Mouse (Mus musculus) heart, adult 2 months (tissue): ENCODE data around the gene Pigs. TPM values are rescaled to one million over a fixed set of nuclear protein-coding genes. Genes with fewer than 3 reads are reported as not detected.

Source experiments
- DNase-seq, 2 experiments: peaks; one replicate each; pipeline ENCODE4 v3.0.0; 2021
- H3K27ac ChIP-seq: fragments of 200-600 bp; 2 replicates; pipeline ENCODE4 v1.8.1; 2022
- H3K27me3 ChIP-seq: fragments of 200-500 bp; 2 replicates; pipeline ENCODE4 v1.6.1; 2012; ENCODE audit warnings: mild to moderate bottlenecking, low read length, inconsistent platforms, mixed read lengths; ENCODE audit not compliant: control insufficient read depth, insufficient read depth
- H3K36me3 ChIP-seq: fragments of 200-500 bp; 2 replicates; pipeline ENCODE4 v1.6.1; 2012; ENCODE audit warnings: low read length, inconsistent platforms; ENCODE audit not compliant: control insufficient read depth, insufficient read depth
- H3K4me1 ChIP-seq: fragments of 200-500 bp; 2 replicates; pipeline ENCODE4 v1.6.1; 2011; ENCODE audit warnings: low read length; ENCODE audit not compliant: control insufficient read depth, insufficient read depth
- H3K4me3 ChIP-seq: fragments of 200-600 bp; 2 replicates; pipeline ENCODE4 v1.8.1; 2022
- H3K79me2 ChIP-seq: fragments of 200-500 bp; replicated peaks from 2 replicates; pipeline ENCODE4 v1.6.1; 2012; ENCODE audit warnings: mild to moderate bottlenecking, inconsistent platforms, low read length, moderate library complexity, mixed read lengths; ENCODE audit not compliant: control insufficient read depth, insufficient read depth
- H3K9ac ChIP-seq: fragments of 200-500 bp; 2 replicates; pipeline ENCODE4 v1.6.1; 2012; ENCODE audit warnings: low read depth, mild to moderate bottlenecking, control low read depth, inconsistent platforms, low read length, mixed read lengths
- CTCF ChIP-seq: fragments of 200-600 bp; IDR thresholded peaks from 2 replicates; pipeline ENCODE4 v1.8.1; 2022; ENCODE audit warnings: antibody characterized with exemption, mild to moderate bottlenecking, moderate library complexity
- EP300 ChIP-seq: fragments of 200-500 bp; IDR thresholded peaks from 2 replicates; pipeline ENCODE4 v1.6.1; 2011; ENCODE audit warnings: low read depth, low read length, control low read depth; ENCODE audit not compliant: insufficient read depth
- POLR2A ChIP-seq: fragments of 200-500 bp; IDR thresholded peaks from 2 replicates; pipeline ENCODE4 v1.6.1; 2011; ENCODE audit warnings: mild to moderate bottlenecking, low read depth, low read length, control low read depth; ENCODE audit not compliant: insufficient read depth
- WGBS: fragments of 180-500 bp; shearing (Covaris S2); methylation state at CpG from one replicate; pipeline ENCODE4 v1.1.7; 2018; 5-methylcytosine and 5-hydroxymethylcytosine counted together
- intact Hi-C: fragments of 180-260 bp; cut with DNase I; formaldehyde crosslinking; loops from one replicate; pipeline ENCODE4 v1.15.1; 2025
- polyA plus RNA-seq: library from polyadenylated mRNA; depleted of rRNA; stranded (reverse); fragments of >200 nt; gene quantifications from 2 replicates; pipeline ENCODE4 v1.2.3, GENCODE M21; 2012; rRNA removed
- total RNA-seq, 2 experiments: library from RNA; stranded (reverse); gene quantifications; 2 replicates each; pipeline ENCODE4 v1.2.3; 2021

Pigs gene
- total and polyA plus RNA-seq, 3 experiments, result 20.7 to 39.7 (median 25.4) TPM

DNA sequence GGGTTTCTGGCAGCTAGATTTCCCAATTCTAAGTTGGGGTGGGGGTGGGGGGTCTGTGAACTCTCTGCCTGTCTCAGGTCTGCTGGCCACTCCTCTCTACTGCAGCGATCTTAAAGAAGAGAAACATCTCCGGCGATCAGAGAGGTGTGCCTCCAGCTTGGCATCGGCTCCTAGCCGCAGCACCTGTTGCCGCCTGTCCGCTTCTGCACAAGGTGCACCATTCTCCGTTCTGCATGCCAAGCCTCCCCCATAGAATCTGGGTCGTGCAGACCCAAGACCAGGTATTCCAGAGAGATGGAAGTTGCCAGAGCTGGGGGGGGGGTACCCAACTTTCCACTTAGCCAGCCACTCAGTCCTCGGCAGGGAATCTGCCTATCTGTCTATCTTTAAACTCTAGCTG lies 57.6 kb downstream of the Pigs start:
- no peak overlapping the region for H3K4me3 ChIP-seq
- 77% methylated on average over 10 of the region's 10 CpGs for WGBS

DNA sequence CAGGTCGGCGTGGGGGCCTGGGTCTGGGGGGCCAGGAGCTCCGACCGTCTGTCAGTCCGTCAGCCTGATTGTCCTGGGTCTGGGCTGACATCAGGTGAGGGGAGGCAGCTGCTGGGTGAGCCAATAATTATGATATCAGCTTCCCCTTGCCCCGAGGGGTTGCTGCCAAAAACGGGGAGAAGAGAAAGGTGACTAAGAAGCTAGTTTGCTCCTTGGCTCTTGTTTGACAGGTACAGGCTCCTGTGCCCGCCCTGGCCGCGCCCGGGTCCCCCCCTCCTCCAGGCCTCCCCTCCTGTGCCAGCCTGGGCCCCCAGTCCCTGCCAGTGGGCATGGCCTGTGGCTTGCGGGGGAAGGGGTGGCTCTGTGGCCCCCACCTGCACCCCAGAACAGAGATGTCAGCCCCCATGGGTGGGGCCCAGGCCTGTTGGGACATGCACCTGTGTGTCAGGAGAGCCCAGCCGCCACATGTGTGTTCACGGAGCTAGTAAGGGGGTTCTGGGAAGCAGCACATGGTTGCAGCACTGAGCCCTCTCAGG lies 58.4 kb downstream of the Pigs start, which contains the start of gene Foxn1:
Gene Foxn1 (minus strand): TSS at position 51 of the 536 bp plus-strand sequence.
- H3K4me1 ChIP-seq, result no peaks in the 10 kb centered on the region
- 76% methylated on average over 14 of the region's 14 CpGs for WGBS
- no peaks in the 10 kb centered on the region for H3K79me2 ChIP-seq
- no peak within 1 kb of the TSS for H3K9ac ChIP-seq
- no peaks in the 10 kb centered on the region for H3K27me3 ChIP-seq
- H3K27ac ChIP-seq, result no peak within 1 kb of the TSS
- intact Hi-C loops, result no loop called here
- no peak for DNase-seq
- TF ChIP-seq EP300 (no peak), CTCF (no peak), POLR2A (no peak)
- H3K36me3 ChIP-seq, result no peaks in the 10 kb centered on the region
- no peak within 1 kb of the TSS for H3K4me3 ChIP-seq

More for the DNA sequence above, 57.6 kb downstream of the Pigs start:
- no peak for DNase-seq
- intact Hi-C loops, result no loop called here
- Histone ChIP-seq H3K9ac (no peak overlapping the region), H3K27ac (no peak overlapping the region), H3K36me3 (no peaks in the 10 kb centered on the region), H3K27me3 (no peaks in the 10 kb centered on the region), H3K4me1 (no peaks in the 10 kb centered on the region), H3K79me2 (no peaks in the 10 kb centered on the region)
- TF ChIP-seq CTCF (no peak), EP300 (no peak), POLR2A (no peak)

Other genes starting within 250 kb of the Pigs start
- gene Eral1, start 248.0 kb upstream of the Pigs start, total RNA-seq, result 10 to 100 TPM; 25.0 to 28.2 TPM
- 34.9 and 42.4 TPM in 2 replicates for gene Eral1, start 248.0 kb upstream of the Pigs start, polyA plus RNA-seq
- 10 to 100 TPM; 10.4 to 11.4 TPM for gene Fam222b, start 233.8 kb upstream of the Pigs start, total RNA-seq
- gene Fam222b, start 233.8 kb upstream of the Pigs start, polyA plus RNA-seq, result 11.9 and 12.6 TPM in 2 replicates
- gene Traf4, start 162.8 kb upstream of the Pigs start, total RNA-seq, result 1 to 10 TPM; 3.7 to 6.0 TPM
- gene Traf4, start 162.8 kb upstream of the Pigs start, polyA plus RNA-seq, result 11.2 and 13.4 TPM in 2 replicates
- gene Nek8, start 151.7 kb upstream of the Pigs start, total RNA-seq, result 1 to 10 TPM; 1.6 to 2.5 TPM
- 7.0 and 7.6 TPM in 2 replicates for gene Nek8, start 151.7 kb upstream of the Pigs start, polyA plus RNA-seq
- gene Tlcd1, start 151.7 kb upstream of the Pigs start, total RNA-seq, result 1 to 10 TPM; 5.4 to 5.7 TPM
- gene Tlcd1, start 151.7 kb upstream of the Pigs start, polyA plus RNA-seq, result 15.7 and 17.3 TPM in 2 replicates
- gene Rpl23a, start 144.8 kb upstream of the Pigs start, total RNA-seq, result 100 to 1,000 TPM; 801 to 911 TPM
- 155 and 253 TPM in 2 replicates for gene Rpl23a, start 144.8 kb upstream of the Pigs start, polyA plus RNA-seq
- 1 to 10 TPM; 8.2 to 9.8 TPM for gene Rab34, start 140.0 kb upstream of the Pigs start, total RNA-seq
- gene Rab34, start 140.0 kb upstream of the Pigs start, polyA plus RNA-seq, result 17.2 and 17.5 TPM in 2 replicates
- gene Proca1, start 135.0 kb upstream of the Pigs start, total RNA-seq, result under 1 TPM; 0.70 to 0.75 TPM
- 0.26 and 0.80 TPM in 2 replicates for gene Proca1, start 135.0 kb upstream of the Pigs start, polyA plus RNA-seq
- 10 to 100 TPM; 46.5 to 52.5 TPM for gene Sdf2, start 82.7 kb upstream of the Pigs start, total RNA-seq
- 71.9 and 91.9 TPM in 2 replicates for gene Sdf2, start 82.7 kb upstream of the Pigs start, polyA plus RNA-seq
- 10 to 100 TPM; 29.5 to 32.1 TPM for gene Supt6, start 82.4 kb upstream of the Pigs start, total RNA-seq
- gene Supt6, start 82.4 kb upstream of the Pigs start, polyA plus RNA-seq, result 12.2 and 13.1 TPM in 2 replicates
- gene 2610507B11Rik, start 66.7 kb upstream of the Pigs start, total RNA-seq, result 100 to 1,000 TPM; 173 to 209 TPM
- 74.7 and 141 TPM in 2 replicates for gene 2610507B11Rik, start 66.7 kb upstream of the Pigs start, polyA plus RNA-seq
- gene BC030499, start 37.6 kb upstream of the Pigs start, total RNA-seq, result under 1 TPM; 0.65 to 0.75 TPM
- gene BC030499, start 37.6 kb upstream of the Pigs start, polyA plus RNA-seq, result 0.37 and 0.88 TPM in 2 replicates
- gene Spag5, start 26.9 kb upstream of the Pigs start, total RNA-seq, result under 1 TPM; 0.27 to 0.42 TPM
- gene Spag5, start 26.9 kb upstream of the Pigs start, polyA plus RNA-seq, result 0.64 and 0.94 TPM in 2 replicates
- under 1 TPM; 0.73 to 0.80 TPM for gene Aldoc, start 5.4 kb upstream of the Pigs start, total RNA-seq
- 0.45 and 0.56 TPM in 2 replicates for gene Aldoc, start 5.4 kb upstream of the Pigs start, polyA plus RNA-seq
- gene Unc119, start 15.1 kb downstream of the Pigs start, total RNA-seq, result 1 to 10 TPM; 4.6 to 4.9 TPM
- gene Unc119, start 15.1 kb downstream of the Pigs start, polyA plus RNA-seq, result 16.8 and 17.8 TPM in 2 replicates
- gene Foxn1, start 58.1 kb downstream of the Pigs start, total RNA-seq, result not detected
- gene Foxn1, start 58.1 kb downstream of the Pigs start, polyA plus RNA-seq, result not detected in 2 replicates
- gene Slc13a2, start 93.8 kb downstream of the Pigs start, total RNA-seq, result not detected
- 0.23 TPM in 1 of 2 replicates, not detected in the other for gene Slc13a2, start 93.8 kb downstream of the Pigs start, polyA plus RNA-seq
- 1 to 10 TPM; 1.7 to 3.0 TPM for gene Slc46a1, start 137.3 kb downstream of the Pigs start, total RNA-seq
- 7.8 and 8.5 TPM in 2 replicates for gene Slc46a1, start 137.3 kb downstream of the Pigs start, polyA plus RNA-seq
- gene Sarm1, start 169.3 kb downstream of the Pigs start, total RNA-seq, result under 1 TPM; 0.45 to 0.52 TPM
- gene Sarm1, start 169.3 kb downstream of the Pigs start, polyA plus RNA-seq, result 0.23 and 0.32 TPM in 2 replicates
- 10 to 100 TPM; 21.6 to 24.6 TPM for gene Vtn, start 170.7 kb downstream of the Pigs start, total RNA-seq
- 44.6 and 68.2 TPM in 2 replicates for gene Vtn, start 170.7 kb downstream of the Pigs start, polyA plus RNA-seq
- not detected for gene Sebox, start 175.0 kb downstream of the Pigs start, total RNA-seq
- 0.20 TPM in 1 of 2 replicates, not detected in the other for gene Sebox, start 175.0 kb downstream of the Pigs start, polyA plus RNA-seq
- gene Tmem199, start 183.8 kb downstream of the Pigs start, total RNA-seq, result 10 to 100 TPM; 11.3 to 11.5 TPM
- 7.9 and 14.0 TPM in 2 replicates for gene Tmem199, start 183.8 kb downstream of the Pigs start, polyA plus RNA-seq
- 100 to 1,000 TPM; 127 to 140 TPM for gene Poldip2, start 183.8 kb downstream of the Pigs start, total RNA-seq
- gene Poldip2, start 183.8 kb downstream of the Pigs start, polyA plus RNA-seq, result 102 and 151 TPM in 2 replicates
- 10 to 100 TPM; 38.2 to 40.1 TPM for gene Tnfaip1, start 207.9 kb downstream of the Pigs start, total RNA-seq
- gene Tnfaip1, start 207.9 kb downstream of the Pigs start, polyA plus RNA-seq, result 36.0 and 51.1 TPM in 2 replicates
- 10 to 100 TPM; 37.6 to 40.6 TPM for gene Ift20, start 207.9 kb downstream of the Pigs start, total RNA-seq
- 34.6 and 39.4 TPM in 2 replicates for gene Ift20, start 207.9 kb downstream of the Pigs start, polyA plus RNA-seq
- gene Tmem97, start 222.4 kb downstream of the Pigs start, total RNA-seq, result 1 to 10 TPM; 5.2 to 6.1 TPM
- 6.4 and 6.8 TPM in 2 replicates for gene Tmem97, start 222.4 kb downstream of the Pigs start, polyA plus RNA-seq